Mouse (Mus musculus): ENCODE results near the gene Kcnj3.

DNA sequence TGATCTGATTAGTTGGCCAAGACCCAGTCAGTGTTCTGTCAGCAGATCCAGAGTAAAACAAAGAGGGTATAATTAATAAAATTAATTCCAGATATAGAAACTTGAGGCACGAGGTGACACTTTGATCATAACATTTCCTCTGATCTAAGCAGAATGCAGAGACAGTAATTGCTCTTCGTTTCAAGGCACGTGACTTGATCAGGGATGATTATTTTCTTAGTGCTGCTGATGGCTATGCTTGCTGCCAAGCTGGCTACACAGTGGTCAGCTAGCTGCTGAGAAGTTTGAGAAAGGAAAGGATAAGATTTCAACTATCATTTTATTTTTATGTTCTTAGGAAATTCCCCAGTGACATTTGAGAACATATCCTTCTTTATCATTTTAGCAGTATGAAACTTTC lies 135.7 kb downstream of the Kcnj3 start:
- no peak for TF ChIP-seq CTCF (IDR thresholded peaks at IDR 0.05; ENCODE audit: extremely low read depth, insufficient read depth, low read length)
- TF ChIP-seq POLR2A (IDR thresholded peaks at IDR 0.05; ENCODE audit: extremely low read depth, insufficient read depth, low read length) = no peak
